8 mouse cellular contexts compared by ENCODE assay signal in genomic region chr13:52735934-52736523, GRCm38 (mm10).
DNase-seq lines count a peak whose midpoint lies in the region; ATAC-seq lines count a peak whose summit lies in the region.

No protein-coding gene starts in this region.

- H3K4me3 ChIP-seq in limb, embryonic 13.5 days = no peak overlapping the region
- H3K4me3 ChIP-seq in limb, embryonic 10.5 days = no peak overlapping the region
- H3K4me3 ChIP-seq in embryonic facial prominence, embryonic 15.5 days (replicated peaks) = no peak overlapping the region
- no peak overlapping the region for H3K4me3 ChIP-seq in intestine, embryonic 16.5 days (ENCODE audit: low read length)

- H3K4me1 ChIP-seq in limb, embryonic 13.5 days = peaks cover 20% of the 10 kb centered on the region
- peaks cover 13% of the 10 kb centered on the region for H3K4me1 ChIP-seq in limb, embryonic 10.5 days
- peaks cover 15% of the 10 kb centered on the region for H3K4me1 ChIP-seq in embryonic facial prominence, embryonic 15.5 days
- H3K4me1 ChIP-seq in intestine, embryonic 16.5 days (ENCODE audit: control insufficient read depth, insufficient read depth, low read length) = peaks cover 20% of the 10 kb centered on the region

- H3K27me3 ChIP-seq in limb, embryonic 13.5 days = peaks cover 22% of the 10 kb centered on the region; the same call in 1 of the 2 replicates
- no peaks in the 10 kb centered on the region for H3K27me3 ChIP-seq in limb, embryonic 10.5 days (ENCODE audit: low read depth, poor library complexity, severe bottlenecking)
- H3K27me3 ChIP-seq in embryonic facial prominence, embryonic 15.5 days = no peaks in the 10 kb centered on the region
- no peaks in the 10 kb centered on the region for H3K27me3 ChIP-seq in intestine, embryonic 16.5 days (replicated peaks; ENCODE audit: control insufficient read depth, insufficient read depth, low read length)

- H3K9ac ChIP-seq in limb, embryonic 13.5 days = no peak overlapping the region
- no peak overlapping the region for H3K9ac ChIP-seq in embryonic facial prominence, embryonic 15.5 days
- H3K9ac ChIP-seq in intestine, embryonic 16.5 days (ENCODE audit: low read depth, low read length) = peak overlapping the region; percentile 32; the same call in 1 of the 2 replicates

- H3K9me3 ChIP-seq in limb, embryonic 13.5 days = no peaks in the 10 kb centered on the region
- H3K9me3 ChIP-seq in limb, embryonic 10.5 days (replicated peaks) = no peaks in the 10 kb centered on the region
- no peaks in the 10 kb centered on the region for H3K9me3 ChIP-seq in embryonic facial prominence, embryonic 15.5 days (replicated peaks)
- H3K9me3 ChIP-seq in intestine, embryonic 16.5 days (ENCODE audit: control insufficient read depth, low read length) = no peaks in the 10 kb centered on the region

- H3K4me2 ChIP-seq in limb, embryonic 13.5 days (replicated peaks) = no peak overlapping the region; the same call in 1 of the 2 replicates
- H3K4me2 ChIP-seq in embryonic facial prominence, embryonic 15.5 days (replicated peaks) = no peak overlapping the region
- no peak overlapping the region for H3K4me2 ChIP-seq in intestine, embryonic 16.5 days (ENCODE audit: low read depth, low read length)

- no peaks in the 10 kb centered on the region for H3K36me3 ChIP-seq in limb, embryonic 13.5 days
- H3K36me3 ChIP-seq in limb, embryonic 10.5 days = no peaks in the 10 kb centered on the region
- no peaks in the 10 kb centered on the region for H3K36me3 ChIP-seq in embryonic facial prominence, embryonic 15.5 days
- no peaks in the 10 kb centered on the region for H3K36me3 ChIP-seq in intestine, embryonic 16.5 days (ENCODE audit: control insufficient read depth, insufficient read depth, low read length)

- no peak for DNase-seq in limb, embryonic 10.5 days (ENCODE audit: low spot score)
- peak; percentile 46 for DNase-seq in lung, postnatal 25 days (ENCODE audit: low spot score)
- DNase-seq in thymus, postnatal 4 days = no peak
- no peak for DNase-seq in frontal cortex, postnatal 14 days (ENCODE audit: low spot score in 2 of 2)

- peak; percentile 42; the same call in 1 of the 2 replicates for ATAC-seq in limb, embryonic 13.5 days (ENCODE audit: low FRiP score, low read depth)
- no peak for ATAC-seq in embryonic facial prominence, embryonic 15.5 days (ENCODE audit: insufficient number of reproducible peaks, low FRiP score, low TSS enrichment, low read depth)
- ATAC-seq in intestine, embryonic 16.5 days = peak; percentile 91
- no peak for ATAC-seq in megakaryocyte-erythroid progenitor cell, adult 5-6 weeks (replicated peaks; ENCODE audit: low FRiP score, low TSS enrichment, poor library complexity, severe bottlenecking)

- 44% methylated on average over 19 of the region's 19 CpGs for WGBS in limb, embryonic 13.5 days
- 80% methylated on average over 19 of the region's 19 CpGs for WGBS in limb, embryonic 10.5 days
- 50% methylated on average over 19 of the region's 19 CpGs for WGBS in embryonic facial prominence, embryonic 15.5 days
- 41% methylated on average over 19 of the region's 19 CpGs for WGBS in intestine, embryonic 16.5 days

- H3K27ac ChIP-seq in limb, embryonic 13.5 days = 0 out of 2 replicates have a peak overlapping the region, but pooled peaks have one; percentile 28
- no peak overlapping the region for H3K27ac ChIP-seq in limb, embryonic 10.5 days
- peak overlapping the region; percentile 48 for H3K27ac ChIP-seq in embryonic facial prominence, embryonic 15.5 days (replicated peaks)
- peak overlapping the region; percentile 66 for H3K27ac ChIP-seq in intestine, embryonic 16.5 days (ENCODE audit: low read length)

Comparison
In these comparisons a context has a peak if more than half of its experiments do, and no peak if none do; other contexts are left out.
1. ATAC-seq: peak in limb, embryonic 13.5 days (single experiment) and intestine, embryonic 16.5 days (single experiment); none in embryonic facial prominence, embryonic 15.5 days (single experiment) and megakaryocyte-erythroid progenitor cell, adult 5-6 weeks (single experiment).